Mouse (Mus musculus): ENCODE data around the gene Cntn1. TPM values are rescaled to one million over a fixed set of nuclear protein-coding genes. Genes with fewer than 3 reads are reported as not detected.
A peak's percentile ranks its signal among the peaks of the same experiment; 100 is the strongest.

The Cntn1 gene
- total and polyA plus RNA-seq, 2 experiments from 2014 or later = 112 to 192 TPM

GRCm38 (mm10) chr15:92087691-92088286 lies 36.8 kb downstream of the Cntn1 start:
- Histone ChIP-seq H3K36me3 (ENCODE audit: insufficient read depth) (no peaks in the 10 kb centered on the region), H3K4me2 (ENCODE audit: low read depth) (no peak overlapping the region), H3K4me1 (ENCODE audit: insufficient read depth) (no peaks in the 10 kb centered on the region), H3K27me3 (ENCODE audit: insufficient read depth, low read length) (no peaks in the 10 kb centered on the region), H3K4me3 (ENCODE audit: low read depth, low read length) (no peak overlapping the region), H3K9ac (no peak overlapping the region), H3K9me3 (ENCODE audit: low read length) (no peaks in the 10 kb centered on the region), H3K27ac (ENCODE audit: low read depth, low read length) (no peak overlapping the region)
- WGBS = 17% methylated on average over 6 of the region's 6 CpGs
- no peak; the same call in 1 of the 2 replicates for ATAC-seq
- DNase-seq = peak; percentile 11
- no peak for TF ChIP-seq CTCF (IDR thresholded peaks at IDR 0.05; ENCODE audit: low read depth)

GRCm38 (mm10) chr15:92090787-92091186 lies 39.8 kb downstream of the Cntn1 start:
- no peak overlapping the region for H3K9ac ChIP-seq
- no peaks in the 10 kb centered on the region for H3K36me3 ChIP-seq (ENCODE audit: insufficient read depth)
- ATAC-seq (no peak), DNase-seq (no peak)
- no peaks in the 10 kb centered on the region for H3K9me3 ChIP-seq (ENCODE audit: low read length)
- WGBS = 70% methylated on average over 6 of the region's 6 CpGs
- H3K4me1 ChIP-seq (ENCODE audit: insufficient read depth) = no peaks in the 10 kb centered on the region
- H3K4me2 ChIP-seq (ENCODE audit: low read depth) = no peak overlapping the region
- H3K27me3 ChIP-seq (ENCODE audit: insufficient read depth, low read length) = no peaks in the 10 kb centered on the region
- TF ChIP-seq CTCF (IDR thresholded peaks at IDR 0.05; ENCODE audit: low read depth) = no peak
- H3K4me3 ChIP-seq (ENCODE audit: low read depth, low read length) = no peak overlapping the region
- H3K27ac ChIP-seq (ENCODE audit: low read depth, low read length) = no peak overlapping the region

- no peak overlapping the region for H3K4me3 ChIP-seq (ENCODE audit: low read depth, low read length)
- no peaks in the 10 kb centered on the region for H3K9me3 ChIP-seq (ENCODE audit: low read length)
- H3K27ac ChIP-seq (ENCODE audit: low read depth, low read length) = no peak overlapping the region
- no peaks in the 10 kb centered on the region for H3K36me3 ChIP-seq (ENCODE audit: insufficient read depth)
- no peak for ATAC-seq
- H3K4me1 ChIP-seq (ENCODE audit: insufficient read depth) = no peaks in the 10 kb centered on the region
- WGBS = 68% methylated on average over 3 of the region's 3 CpGs
- no peak overlapping the region for H3K9ac ChIP-seq
- no peak for TF ChIP-seq CTCF (IDR thresholded peaks at IDR 0.05; ENCODE audit: low read depth)
- DNase-seq = no peak
- no peaks in the 10 kb centered on the region for H3K27me3 ChIP-seq (ENCODE audit: insufficient read depth, low read length)
- H3K4me2 ChIP-seq (ENCODE audit: low read depth) = no peak overlapping the region
Observed at GRCm38 (mm10) chr15:92092041-92092440, 41.1 kb downstream of the Cntn1 start.

- no peak for DNase-seq
- no peaks in the 10 kb centered on the region for H3K9me3 ChIP-seq (ENCODE audit: low read length)
- 63% methylated on average over 5 of the region's 5 CpGs for WGBS
- H3K9ac ChIP-seq = no peak overlapping the region
- no peak overlapping the region for H3K27ac ChIP-seq (ENCODE audit: low read depth, low read length)
- no peaks in the 10 kb centered on the region for H3K4me1 ChIP-seq (ENCODE audit: insufficient read depth)
- no peak overlapping the region for H3K4me3 ChIP-seq (ENCODE audit: low read depth, low read length)
- no peak for ATAC-seq
- TF ChIP-seq CTCF (IDR thresholded peaks at IDR 0.05; ENCODE audit: low read depth) = no peak
- no peaks in the 10 kb centered on the region for H3K27me3 ChIP-seq (ENCODE audit: insufficient read depth, low read length)
- H3K4me2 ChIP-seq (ENCODE audit: low read depth) = no peak overlapping the region
- H3K36me3 ChIP-seq (ENCODE audit: insufficient read depth) = no peaks in the 10 kb centered on the region
Observed at GRCm38 (mm10) chr15:92099410-92100174, 48.6 kb downstream of the Cntn1 start.

- no peak for DNase-seq
- no peak for ATAC-seq
- Histone ChIP-seq H3K9ac (no peak overlapping the region), H3K4me1 (ENCODE audit: insufficient read depth) (no peaks in the 10 kb centered on the region), H3K9me3 (ENCODE audit: low read length) (no peaks in the 10 kb centered on the region), H3K36me3 (ENCODE audit: insufficient read depth) (no peaks in the 10 kb centered on the region), H3K27me3 (ENCODE audit: insufficient read depth, low read length) (no peaks in the 10 kb centered on the region), H3K27ac (ENCODE audit: low read depth, low read length) (no peak overlapping the region), H3K4me3 (ENCODE audit: low read depth, low read length) (no peak overlapping the region), H3K4me2 (ENCODE audit: low read depth) (no peak overlapping the region)
- 82% methylated on average over 9 of the region's 9 CpGs for WGBS
- no peak for TF ChIP-seq CTCF (IDR thresholded peaks at IDR 0.05; ENCODE audit: low read depth)
Observed at GRCm38 (mm10) chr15:92101956-92102355, 51.0 kb downstream of the Cntn1 start.

- Histone ChIP-seq H3K9ac (no peak overlapping the region), H3K4me3 (ENCODE audit: low read depth, low read length) (no peak overlapping the region), H3K9me3 (ENCODE audit: low read length) (no peaks in the 10 kb centered on the region), H3K4me2 (ENCODE audit: low read depth) (no peak overlapping the region), H3K27me3 (ENCODE audit: insufficient read depth, low read length) (no peaks in the 10 kb centered on the region), H3K36me3 (ENCODE audit: insufficient read depth) (no peaks in the 10 kb centered on the region), H3K27ac (ENCODE audit: low read depth, low read length) (no peak overlapping the region), H3K4me1 (ENCODE audit: insufficient read depth) (no peaks in the 10 kb centered on the region)
- ATAC-seq (no peak), DNase-seq (no peak)
- TF ChIP-seq CTCF (IDR thresholded peaks at IDR 0.05; ENCODE audit: low read depth) = no peak
Observed at GRCm38 (mm10) chr15:92112455-92112854, 61.5 kb downstream of the Cntn1 start.

- H3K9ac ChIP-seq = no peak overlapping the region
- WGBS = 44% methylated on average over 3 of the region's 3 CpGs
- no peak for TF ChIP-seq CTCF (IDR thresholded peaks at IDR 0.05; ENCODE audit: low read depth)
- H3K4me2 ChIP-seq (ENCODE audit: low read depth) = no peak overlapping the region
- H3K27me3 ChIP-seq (ENCODE audit: insufficient read depth, low read length) = no peaks in the 10 kb centered on the region
- peak; percentile 47; the same call in 1 of the 2 replicates for ATAC-seq
- no peak overlapping the region for H3K27ac ChIP-seq (ENCODE audit: low read depth, low read length)
- H3K9me3 ChIP-seq (ENCODE audit: low read length) = no peaks in the 10 kb centered on the region
- no peak overlapping the region for H3K4me3 ChIP-seq (ENCODE audit: low read depth, low read length)
- peak; percentile 31 for DNase-seq
- H3K4me1 ChIP-seq (ENCODE audit: insufficient read depth) = no peaks in the 10 kb centered on the region
- no peaks in the 10 kb centered on the region for H3K36me3 ChIP-seq (ENCODE audit: insufficient read depth)
Observed at GRCm38 (mm10) chr15:92132936-92133335, 82.0 kb downstream of the Cntn1 start.
